Mouse (Mus musculus) hindlimb bud, embryonic 11.5 days (tissue): ENCODE results near the gene Rptor.

Experiments used
- DNase-seq: peaks from one replicate; pipeline ENCODE4 v3.0.0-alpha.2; 2012; ENCODE audit warnings: low read depth, low spot score; ENCODE audit errors: extremely low spot score

Rptor gene

DNA sequence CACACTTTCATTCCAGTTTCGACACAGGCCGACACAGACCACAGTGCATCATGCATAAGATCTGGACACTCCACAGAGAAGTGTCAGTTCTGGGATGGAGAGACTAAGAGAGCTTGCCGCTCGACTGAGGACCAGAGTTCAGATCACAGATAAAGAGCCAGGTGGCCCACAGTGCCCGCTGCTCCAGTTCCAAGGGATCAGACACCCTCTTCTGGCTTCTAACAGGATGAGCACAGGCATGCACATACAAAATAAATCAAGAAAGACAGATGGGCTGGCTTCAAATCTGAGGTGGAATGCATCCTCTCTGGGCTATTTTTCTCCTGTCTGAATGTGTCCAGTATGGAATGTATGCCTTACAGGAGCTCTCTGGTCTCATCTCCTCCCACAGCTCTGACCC lies 324.1 kb downstream of the Rptor start:
- no peak for DNase-seq

DNA sequence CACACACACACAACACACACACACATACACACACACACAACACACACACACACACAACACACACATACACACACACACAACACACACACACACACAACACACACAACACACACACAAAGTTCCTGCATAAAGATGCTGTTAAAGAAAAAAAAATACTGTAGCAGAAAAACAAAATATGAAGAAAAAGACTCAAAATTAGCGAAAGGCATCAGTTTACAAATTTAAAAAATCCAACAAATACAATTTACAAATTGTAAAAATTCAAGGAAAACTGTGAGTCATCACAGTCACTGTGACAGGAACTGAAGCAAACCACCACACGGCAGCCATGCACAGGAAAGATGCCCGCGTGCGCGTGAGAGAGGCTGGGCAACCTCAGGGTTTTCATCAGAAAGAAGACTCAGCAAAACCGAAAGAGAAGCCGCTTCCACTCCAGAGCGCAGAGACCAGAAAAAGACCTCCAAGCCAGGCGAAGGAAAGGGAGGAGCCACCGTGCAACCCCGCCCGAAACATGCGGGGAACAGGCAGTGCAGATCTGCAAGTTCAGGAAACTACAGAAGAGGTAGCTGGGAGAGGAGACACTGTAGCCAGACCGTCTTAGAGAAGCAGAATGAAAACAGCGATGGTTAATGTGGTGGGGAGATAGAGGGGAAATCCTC lies 325.4 kb downstream of the Rptor start:
- no peak for DNase-seq

DNA sequence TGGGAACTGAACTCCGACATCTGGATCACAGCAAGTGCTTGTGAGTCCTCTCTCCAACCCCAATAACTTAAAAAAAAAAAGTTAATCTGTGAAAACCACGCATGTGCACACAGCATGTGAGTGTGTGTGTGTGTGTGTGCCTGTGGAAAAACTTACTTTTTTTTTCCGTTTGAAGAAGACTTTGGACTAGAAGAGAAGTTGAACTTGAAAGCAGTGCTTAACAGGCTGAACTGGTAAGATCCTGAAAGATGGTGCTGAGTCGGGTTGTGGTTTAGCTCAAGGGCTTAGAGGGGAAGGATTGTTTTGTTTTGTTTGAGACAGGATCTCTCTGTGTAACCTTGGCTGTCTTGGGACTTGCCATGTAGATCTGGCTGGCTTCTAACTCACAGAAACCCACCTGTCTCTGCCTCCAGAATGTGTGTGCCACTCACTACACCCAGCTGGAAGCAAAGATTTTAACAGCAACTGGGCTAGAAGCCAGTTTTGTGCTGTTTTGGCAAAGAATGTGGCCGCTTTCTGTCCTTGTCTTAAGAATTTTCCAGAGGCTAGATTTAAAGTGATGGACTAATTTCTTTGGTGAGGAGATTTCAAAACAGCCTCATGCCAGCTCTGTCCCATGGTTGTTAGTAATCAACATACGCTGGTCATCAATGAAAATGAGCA lies 327.0 kb downstream of the Rptor start:
- no peak for DNase-seq

DNA sequence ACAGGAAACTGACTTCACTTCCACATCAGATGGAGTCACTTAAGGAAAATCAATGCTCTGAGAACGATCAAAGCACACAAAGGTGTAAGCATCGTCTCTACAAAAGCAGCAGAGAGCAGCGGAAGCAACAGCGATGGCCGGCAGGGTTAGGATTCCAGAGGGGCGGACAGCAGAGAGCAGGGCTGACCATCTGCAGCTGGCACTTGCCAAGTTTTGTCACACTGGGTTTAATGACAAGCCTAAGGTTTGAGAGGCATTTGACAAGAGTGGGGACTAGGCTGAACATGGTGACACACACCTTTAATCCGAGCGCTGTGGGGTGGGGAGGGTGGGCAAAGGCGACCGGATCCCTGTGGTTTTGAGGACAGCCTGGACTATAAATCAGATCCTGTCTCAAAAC lies 329.1 kb downstream of the Rptor start:
- DNase-seq, result no peak

DNA sequence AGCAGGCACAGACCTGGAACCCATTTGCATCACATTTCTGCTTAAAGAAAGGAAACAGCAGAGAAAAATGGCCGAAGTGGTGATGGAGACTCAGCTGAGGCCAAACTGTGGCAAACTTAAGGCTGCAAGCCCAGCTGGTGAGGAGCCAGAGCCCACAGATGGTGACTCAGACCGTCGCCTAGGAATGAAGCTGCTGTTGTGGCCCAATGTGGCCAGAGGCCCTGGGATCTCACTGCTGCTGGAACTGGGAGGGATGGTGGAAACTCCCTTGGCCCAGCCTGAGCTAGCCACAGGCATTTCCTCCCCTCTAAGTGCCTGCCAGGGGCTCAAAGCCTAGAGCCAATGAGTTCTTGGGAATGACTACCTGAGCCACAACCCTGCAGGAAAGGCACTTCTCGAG lies 330.4 kb downstream of the Rptor start:
- DNase-seq, result no peak

DNA sequence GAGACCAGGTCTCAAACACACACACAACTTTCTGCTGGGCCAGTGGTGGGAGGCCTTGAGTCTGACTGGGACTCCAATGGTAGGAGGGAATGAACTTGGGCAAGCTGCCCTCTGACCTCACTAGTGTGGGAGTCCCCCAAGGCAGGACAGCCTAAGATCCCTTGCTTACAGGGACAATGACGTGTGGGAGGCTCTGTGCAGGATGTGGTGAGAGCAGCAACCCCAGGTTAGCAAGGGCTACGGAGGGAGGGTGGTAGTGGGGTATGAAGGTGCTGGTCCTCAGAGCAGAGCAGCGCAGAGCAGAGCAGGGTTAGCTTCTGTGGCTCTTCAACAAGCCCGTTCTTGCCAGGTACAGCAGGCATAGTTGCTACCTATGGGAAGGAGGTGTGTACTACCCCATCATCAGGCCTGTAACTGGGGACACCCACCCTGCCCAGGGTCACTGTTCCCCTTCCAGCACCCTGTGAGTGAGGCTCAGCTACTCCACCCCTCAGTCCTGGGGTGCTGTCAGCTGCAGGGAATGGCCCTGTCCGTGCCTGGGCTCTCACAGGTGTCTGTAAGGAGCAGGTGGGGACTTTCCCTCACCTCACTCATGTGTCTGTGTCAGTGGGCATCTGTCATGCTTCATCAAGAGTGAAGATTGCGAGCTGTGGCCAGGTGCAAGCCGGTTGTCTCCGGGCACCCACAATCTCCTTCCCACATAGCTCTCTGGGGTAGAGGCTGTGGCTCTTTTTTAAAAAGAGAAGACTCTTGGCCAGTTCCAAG lies 331.3 kb downstream of the Rptor start:
- DNase-seq, result no peak

DNA sequence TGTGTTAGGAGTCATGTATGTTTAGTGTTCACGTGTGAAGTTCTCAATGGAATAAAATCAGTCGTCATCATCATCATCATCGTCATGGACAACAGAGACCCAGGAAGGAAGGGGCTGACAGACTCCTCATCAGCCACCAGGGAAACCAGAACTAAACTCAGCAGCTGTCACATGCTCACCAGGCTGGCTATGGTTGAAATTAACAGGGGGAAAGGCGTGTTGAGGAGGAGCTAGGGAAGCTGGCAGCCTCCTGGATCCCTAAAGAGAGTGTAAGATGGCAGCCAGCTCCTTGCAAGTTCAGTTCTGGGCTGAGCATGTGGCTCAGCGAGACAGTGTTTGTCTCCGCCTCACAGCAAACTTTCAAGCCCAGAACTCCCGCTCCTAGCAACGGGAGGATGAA lies 332.1 kb downstream of the Rptor start:
- no peak for DNase-seq

DNA sequence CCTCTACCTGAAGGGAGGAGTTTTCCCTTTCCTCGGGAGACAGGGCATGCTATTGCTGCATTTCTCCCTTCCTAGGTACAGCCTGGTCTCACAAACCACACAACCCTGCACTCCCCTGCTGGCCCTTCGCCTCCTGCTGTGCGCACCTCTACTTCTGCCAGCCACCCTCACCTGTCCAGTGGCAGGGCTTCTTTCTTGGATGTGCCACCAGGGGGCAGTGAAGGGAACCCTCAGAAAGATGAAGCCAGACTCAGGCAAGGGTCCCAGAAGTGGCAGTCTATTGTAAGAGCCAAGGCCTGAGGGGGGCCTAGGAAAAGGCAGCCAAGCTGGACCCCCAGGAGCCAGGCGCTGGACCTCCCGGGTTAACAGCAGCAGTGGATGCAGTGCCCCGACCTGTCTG lies 332.8 kb downstream of the Rptor start:
- DNase-seq, result no peak

DNA sequence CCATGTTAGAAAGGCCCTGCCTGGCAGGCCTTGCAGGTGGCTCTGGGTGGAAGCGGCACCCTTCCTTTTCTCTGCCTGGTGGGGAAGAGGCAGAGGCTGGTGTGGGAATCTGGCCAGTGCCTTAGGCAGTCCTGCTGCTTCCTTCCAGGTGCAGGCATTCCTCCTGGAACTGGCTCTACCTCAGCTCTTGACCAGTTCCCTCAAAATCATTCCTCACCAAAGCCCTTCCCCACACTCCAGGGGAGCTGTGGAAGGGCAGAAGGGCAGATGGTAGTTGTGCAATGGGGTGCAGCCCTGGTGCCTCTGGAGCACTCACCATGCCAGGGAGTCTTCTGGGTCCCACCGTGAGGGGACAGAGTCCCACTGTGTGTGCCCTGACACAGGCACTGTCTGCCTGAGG lies 333.8 kb downstream of the Rptor start:
- DNase-seq, result no peak

DNA sequence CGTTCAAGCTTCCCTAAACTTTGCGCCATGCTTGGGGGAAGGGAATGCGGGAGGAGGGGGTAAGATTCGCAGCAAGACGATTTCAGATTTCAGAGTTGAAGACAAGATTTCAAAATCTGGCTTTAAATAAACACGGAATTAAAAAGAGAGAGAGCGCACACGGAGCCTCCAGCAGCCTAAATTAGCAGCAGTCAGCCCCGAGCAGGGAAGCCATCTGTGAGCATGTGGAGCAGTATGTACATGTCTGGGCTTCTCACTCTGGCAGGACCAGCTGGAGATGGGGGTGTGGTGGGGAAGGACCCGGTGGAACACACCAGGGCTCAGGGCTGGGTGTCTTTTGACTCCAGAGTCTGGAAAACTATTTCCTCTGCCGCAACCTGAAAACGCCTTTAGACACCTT lies 334.5 kb downstream of the Rptor start:
- DNase-seq, result no peak

DNA sequence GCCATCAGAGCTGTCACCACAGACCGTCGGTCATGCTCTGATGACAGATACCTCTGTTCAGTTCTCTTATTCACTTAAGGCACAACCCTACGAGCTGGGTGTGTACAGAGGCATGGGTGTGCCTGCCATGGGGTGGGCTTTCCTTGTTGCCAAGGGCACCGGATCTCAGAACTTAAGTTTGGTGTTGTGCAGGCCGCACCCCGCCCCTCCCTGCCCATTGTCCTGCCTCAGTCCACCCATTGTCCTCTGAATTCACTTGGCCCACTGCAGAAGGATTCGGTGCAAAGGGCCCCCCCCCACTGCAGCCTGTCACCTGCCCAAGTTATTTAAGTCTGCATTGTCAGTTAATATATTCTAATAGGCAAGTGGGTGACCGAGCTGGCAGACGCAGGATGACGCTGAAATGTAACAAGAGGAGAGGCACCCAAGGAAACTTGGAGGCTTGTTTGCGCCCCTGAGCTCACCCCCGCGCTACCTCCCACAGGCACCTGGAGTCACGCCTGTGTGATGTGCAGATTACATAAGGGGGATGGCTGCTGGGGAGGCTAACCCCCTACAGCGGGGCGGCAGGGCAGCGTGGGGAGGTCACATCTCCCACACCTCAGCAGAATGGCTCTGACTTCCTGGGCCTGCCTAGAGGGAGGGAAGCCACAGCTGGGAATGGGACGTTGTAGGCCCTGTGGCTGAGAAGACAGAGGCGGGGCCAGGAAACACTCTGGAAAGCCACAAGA lies 335.2 kb downstream of the Rptor start:
- no peak for DNase-seq

DNA sequence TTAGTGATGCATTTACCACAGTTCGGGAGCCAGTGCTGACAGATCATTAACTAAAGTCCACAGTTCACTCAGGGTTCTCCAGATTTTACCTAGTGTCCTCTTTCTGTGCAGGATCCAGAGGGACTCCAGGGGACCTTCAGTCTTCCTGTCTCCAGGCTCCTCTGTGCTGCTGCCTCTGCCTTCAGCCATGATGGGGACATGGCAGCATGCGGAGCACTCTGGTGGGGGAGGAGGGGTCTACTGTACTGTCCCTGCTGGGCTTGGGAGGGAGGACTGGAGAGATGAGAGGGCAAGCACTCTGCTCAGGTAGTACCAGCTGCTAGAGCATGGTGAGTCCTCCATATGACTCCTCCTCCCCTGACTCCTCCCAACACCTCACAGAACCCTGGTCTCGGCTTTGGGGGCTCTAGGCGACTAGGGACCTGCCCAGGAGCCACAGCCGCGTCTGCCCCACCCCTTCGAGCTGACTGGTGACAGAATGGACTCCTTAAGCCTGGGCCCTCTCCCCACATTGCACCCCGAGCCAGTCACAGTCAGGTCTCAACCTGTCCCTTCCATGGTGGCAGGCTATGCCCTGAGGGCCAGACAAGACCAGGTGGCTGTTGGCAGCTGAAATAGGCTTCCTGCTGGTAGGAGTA lies 336.5 kb downstream of the Rptor start:
- DNase-seq, result no peak

DNA sequence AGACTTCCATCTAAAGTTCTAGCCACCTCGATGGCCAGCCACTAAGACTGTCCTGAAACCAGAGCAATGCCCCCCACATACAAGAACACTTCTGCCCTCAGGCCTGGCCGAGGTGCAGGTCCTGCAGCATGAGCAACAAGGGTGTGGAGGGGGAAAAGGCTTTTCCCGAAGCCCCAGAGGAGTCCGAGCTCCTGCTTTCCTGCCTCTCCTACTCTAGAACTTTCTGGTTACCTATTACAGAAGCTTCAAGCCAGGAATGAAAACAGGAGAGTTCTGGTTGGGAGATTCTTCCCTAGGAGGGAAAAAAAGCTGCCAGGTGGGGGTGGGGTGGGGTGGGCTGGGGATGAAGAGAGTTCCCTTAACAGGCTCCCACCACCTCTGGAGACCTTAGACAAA lies 337.0 kb downstream of the Rptor start:
- no peak for DNase-seq

DNA sequence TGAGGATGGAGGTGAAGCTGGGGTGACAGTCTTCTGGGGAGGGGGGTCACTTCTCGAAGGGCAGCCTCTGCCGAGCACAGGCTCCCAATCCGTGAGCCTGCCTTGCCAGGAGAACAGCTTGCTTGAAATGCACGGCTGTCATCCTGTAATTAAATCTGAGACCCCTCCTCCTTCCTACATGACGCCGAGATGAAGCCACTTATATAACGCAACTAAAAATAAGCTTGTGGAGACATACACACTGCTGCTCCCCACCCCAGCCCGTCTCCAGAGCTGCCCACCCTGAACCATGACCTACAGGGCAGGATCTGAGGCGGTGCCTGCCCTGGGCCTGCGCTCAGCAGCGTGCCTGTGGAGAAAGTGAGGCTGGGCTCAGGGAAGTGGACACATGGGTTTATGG lies 337.4 kb downstream of the Rptor start:
- DNase-seq, result no peak

DNA sequence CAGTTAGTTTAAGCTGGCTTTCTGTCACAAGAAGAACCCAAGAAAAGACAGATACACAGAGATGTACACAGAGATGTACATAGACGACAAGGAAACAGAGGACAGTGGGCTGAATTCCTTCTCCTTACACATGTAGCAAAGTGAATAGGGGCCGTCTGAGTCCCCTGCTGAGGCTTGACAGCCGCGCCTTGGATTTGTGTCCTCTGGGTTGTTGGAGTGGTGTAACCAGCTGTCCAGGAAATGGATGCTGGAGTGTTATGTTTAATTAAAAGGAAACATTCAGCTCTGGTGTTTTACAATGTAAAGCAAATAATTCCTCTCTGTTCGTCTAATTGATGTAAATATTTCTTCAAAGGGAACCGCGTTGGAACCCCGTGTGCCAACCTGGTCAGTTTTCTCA lies 339.1 kb downstream of the Rptor start:
- DNase-seq, result no peak

DNA sequence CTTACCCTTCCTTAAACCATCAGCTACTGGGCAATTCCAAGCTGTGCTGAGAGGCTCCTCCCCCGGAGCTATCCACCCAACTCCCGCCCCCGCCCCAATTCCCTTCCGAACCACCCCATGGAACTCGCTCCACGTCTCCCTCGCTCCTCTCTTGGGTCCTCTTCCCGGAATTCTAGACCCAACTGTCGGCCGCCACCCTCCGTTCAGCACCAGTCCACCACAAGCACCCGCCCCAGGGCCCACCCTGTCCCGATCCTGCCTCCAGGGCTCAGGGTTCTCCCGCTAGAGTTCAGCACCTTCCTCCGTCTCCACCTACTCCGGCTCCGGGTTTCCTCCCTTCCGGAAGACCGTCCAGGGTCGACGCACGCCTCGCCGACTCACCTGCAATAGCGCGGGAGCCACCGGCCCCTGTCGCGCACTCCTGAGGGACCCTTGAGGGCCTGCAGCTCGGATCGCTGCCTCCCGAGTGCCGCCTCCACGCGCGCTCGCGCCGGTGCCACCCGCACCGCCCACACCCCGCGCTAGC lies 339.6 kb downstream of the Rptor start:
- DNase-seq, result no peak

DNA sequence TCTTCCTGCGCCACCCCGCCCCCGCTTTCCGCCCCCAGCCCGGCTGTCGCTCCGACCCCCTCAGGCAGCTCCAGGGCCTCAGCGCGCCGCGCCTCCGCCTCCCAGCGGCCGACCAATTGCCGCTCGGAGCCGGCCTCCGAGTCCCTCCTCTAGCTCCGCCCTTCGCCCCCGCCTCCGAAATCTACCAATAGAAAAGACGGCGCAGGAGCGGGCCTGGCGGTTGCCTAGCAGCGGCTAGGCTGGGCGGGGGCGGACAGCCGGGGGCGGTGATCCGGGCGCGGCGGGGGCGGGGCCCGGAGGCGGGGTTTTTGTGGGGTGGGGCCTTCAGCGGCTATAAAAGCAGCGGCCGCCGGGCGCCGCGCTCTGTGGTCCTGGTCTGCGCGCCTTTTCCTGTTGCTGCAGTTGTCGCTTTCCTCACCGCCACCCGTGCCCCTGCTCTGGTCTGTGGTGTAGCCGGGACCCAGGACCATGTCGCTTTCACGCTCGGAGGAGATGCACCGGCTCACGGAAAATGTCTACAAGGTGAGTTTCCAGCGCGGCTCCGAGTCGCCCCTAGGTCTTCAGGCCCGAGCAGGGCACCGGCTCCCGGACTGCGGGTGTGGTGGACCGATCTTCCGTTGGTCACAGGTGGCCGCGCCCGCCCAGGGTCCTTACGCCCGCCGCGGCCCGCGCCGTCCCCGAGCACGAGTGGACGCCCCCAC lies 340.2 kb downstream of the Rptor start, which contains the start of gene Baiap2:
Baiap2 (plus strand) TSS at position 37 of the 701 bp plus-strand sequence.
- peak; percentile 78 for DNase-seq

DNA sequence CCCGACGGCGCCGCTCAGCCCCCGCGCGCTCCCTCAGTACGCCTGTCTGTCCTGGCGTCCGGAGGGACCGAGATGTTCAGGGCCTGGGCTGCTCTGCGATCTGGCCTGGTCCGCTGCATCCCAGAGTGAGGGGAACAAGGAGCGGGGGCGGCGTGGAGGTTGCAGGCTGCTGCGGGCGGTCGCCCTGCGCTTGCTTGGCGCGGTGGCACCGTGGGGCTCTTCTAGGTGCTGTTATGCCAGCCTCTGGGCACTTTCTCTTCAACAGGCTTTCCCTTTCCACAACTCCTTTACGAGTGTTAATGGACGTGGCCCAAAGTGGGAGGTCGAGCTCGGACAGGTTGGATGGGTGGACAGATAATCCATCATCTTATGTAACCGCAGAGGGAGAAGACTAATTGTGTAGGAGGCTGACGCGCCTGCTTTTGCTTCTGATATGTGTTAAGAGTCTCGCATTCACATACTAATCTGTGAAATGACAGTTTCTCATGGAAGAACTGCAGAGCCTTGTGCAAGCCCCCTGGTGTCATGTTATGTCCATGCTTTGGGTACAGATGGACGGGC lies 340.8 kb downstream of the Rptor start:
- no peak for DNase-seq

DNA sequence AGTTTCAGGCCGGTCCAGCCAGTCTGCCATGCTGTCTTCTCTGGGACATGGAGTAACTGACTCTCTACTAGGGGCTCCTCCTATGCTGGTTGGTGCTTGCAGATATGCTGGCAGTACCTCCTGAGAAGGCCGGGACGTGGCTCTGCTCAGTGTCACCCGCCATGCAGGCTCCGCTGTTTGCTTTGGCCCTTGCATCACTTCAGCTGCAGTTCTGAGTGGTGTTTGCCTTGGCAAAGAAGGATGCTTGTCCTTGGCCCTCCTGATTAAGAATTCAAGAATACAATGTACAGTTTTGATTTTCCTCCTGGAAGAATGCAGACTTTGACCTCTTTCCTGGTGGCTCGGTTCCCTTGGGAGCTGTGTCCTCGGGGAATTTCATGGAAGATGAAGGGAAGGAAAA lies 342.6 kb downstream of the Rptor start:
- DNase-seq, result no peak

DNA sequence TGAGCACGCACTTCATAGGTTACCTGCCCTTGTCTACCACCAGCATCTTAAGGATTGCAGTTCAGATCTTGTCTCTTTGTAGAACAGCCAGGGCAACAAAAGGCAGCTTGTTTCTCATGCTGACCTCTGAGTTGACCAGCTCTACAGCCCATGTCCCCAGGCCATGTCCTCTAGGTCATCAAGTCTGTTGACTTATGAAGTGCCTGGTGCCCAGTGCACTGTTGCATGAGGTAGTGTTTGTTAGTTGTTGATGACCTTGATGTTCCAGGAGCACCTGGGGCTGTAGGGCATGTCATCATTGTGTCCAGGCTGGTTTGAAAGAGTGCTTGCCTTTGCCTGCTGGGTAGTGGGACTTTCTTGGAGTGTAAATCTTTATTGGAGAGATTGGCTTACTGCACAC lies 344.7 kb downstream of the Rptor start:
- no peak for DNase-seq
